Mouse (Mus musculus): ENCODE results near the gene Ip6k3. TPM values are rescaled to one million over a fixed set of nuclear protein-coding genes. Genes with fewer than 3 reads are reported as not detected.

Gene Ip6k3
- total and polyA plus RNA-seq, 3 experiments: 26.3 to 65.7 (median 53.9) TPM

DNA sequence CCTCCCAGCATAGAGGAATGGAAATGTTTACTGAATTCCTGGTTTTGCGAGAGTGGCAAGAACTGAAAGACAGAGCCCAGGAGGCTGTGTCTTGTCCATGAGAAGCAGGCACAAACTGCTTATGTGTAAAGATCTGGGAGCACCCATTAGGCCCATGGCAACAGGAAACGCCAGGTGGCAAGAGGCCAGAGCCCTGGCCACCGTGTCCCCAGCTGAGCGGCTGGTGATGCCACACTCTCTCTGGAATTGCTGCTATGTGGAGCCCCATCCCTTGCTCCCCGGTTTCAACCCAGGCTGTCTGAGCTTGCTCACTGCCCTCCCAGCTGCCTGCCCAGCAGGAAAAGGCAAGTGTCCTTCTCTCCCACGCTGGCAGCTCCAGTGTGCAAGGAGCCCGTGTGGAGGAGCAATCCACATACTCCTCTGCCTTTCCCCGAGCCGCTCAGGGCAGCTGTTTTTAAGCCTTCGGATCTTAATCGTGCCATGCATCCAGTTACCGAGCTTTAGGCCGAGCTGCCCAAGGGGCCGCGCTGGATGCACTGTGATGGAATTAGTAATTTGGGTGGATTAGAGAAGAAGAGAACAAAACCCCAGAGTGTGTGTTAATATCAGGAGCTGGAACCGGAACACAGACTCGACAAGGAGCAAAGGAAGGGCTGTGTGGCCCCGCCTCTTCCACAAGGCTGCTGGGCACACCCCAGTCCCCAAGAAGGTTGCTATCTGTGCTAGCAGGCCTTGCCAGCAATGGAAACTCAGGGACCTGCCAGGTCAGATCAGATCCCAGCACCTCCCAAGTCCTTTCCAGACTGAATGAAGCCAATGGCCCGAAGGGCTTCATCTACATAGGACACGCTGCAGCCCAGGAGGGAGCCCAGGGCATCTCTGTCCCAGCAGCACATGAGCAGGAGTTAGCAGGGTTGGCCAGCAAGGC lies 26.9 kb upstream of the Ip6k3 start:
- H3K4me2 ChIP-seq (ENCODE audit: insufficient read depth, low read depth, poor library complexity, severe bottlenecking): no peak overlapping the region
- H3K4me3 ChIP-seq (replicated peaks in 1 of 3; ENCODE audit: low read depth in 2 of 3, low read length in 2 of 3, poor library complexity in 1 of 3): no peak overlapping the region
- peaks cover 82 to 97% of the 10 kb centered on the region in 2 experiments for H3K36me3 ChIP-seq (replicated peaks in 1 of 2; ENCODE audit: control insufficient read depth in 1 of 2, insufficient read depth in 1 of 2, low read length in 1 of 2)
- no peak overlapping the region for H3K27ac ChIP-seq (ENCODE audit: insufficient read depth, low read depth)
- in situ Hi-C loops (cut with MboI; ENCODE audit: low pct_ligation_motif_present, low pct_unique_long_range_greater_than_20kb, low sequenced_read_pairs): loop anchor here (5.0 kb wide), 1 partner anchor 323 kb away; no protein-coding TSS in a partner anchor
- H3K27me3 ChIP-seq (replicated peaks): no peaks in the 10 kb centered on the region
- dilution Hi-C loops (cut with MboI; ENCODE audit: extremely low pct_ligation_motif_present, extremely low pct_unique_long_range_greater_than_20kb, low sequenced_read_pairs): no loop called here
- H3K4me1 ChIP-seq (ENCODE audit: control insufficient read depth in 1 of 2, insufficient read depth in 2 of 2): peaks cover 5 to 8% of the 10 kb centered on the region in 2 experiments; a peak in 2 of 4 replicates
- no peak overlapping the region for H3K9ac ChIP-seq (ENCODE audit: insufficient read depth, low read depth)
- H3K9me3 ChIP-seq (replicated peaks; ENCODE audit: low read length): peaks cover 5% of the 10 kb centered on the region
- DNase-seq (ENCODE audit: extremely low read depth): no peak
- no peaks in the 10 kb centered on the region for H3K79me2 ChIP-seq (replicated peaks; ENCODE audit: control insufficient read depth, extremely low read depth, insufficient read depth, poor library complexity, severe bottlenecking)
- TF ChIP-seq MAZ (IDR thresholded peaks at IDR 0.05; ENCODE audit: low read depth, low read length) (no peak), ZNF384 (IDR thresholded peaks at IDR 0.05; ENCODE audit: low read depth, low read length) (no peak), KAT2A (IDR thresholded peaks at IDR 0.05; ENCODE audit: insufficient replicate concordance, low read length) (no peak), SIN3A (IDR thresholded peaks at IDR 0.05; ENCODE audit: low read length) (no peak), IRF4 (IDR thresholded peaks at IDR 0.05; ENCODE audit: low read depth, low read length) (no peak), GABPA (IDR thresholded peaks at IDR 0.05; ENCODE audit: insufficient replicate concordance, low read depth, low read length) (no peak), ZC3H11A (IDR thresholded peaks at IDR 0.05; ENCODE audit: low read depth, low read length) (no peak), POLR2A (IDR thresholded peaks at IDR 0.05; ENCODE audit: low read depth, low read length) (no peak), BHLHE40 (IDR thresholded peaks at IDR 0.05; ENCODE audit: low read depth, low read length) (no peak), RCOR1 (conservative IDR thresholded peaks at IDR 0.05; ENCODE audit: low read depth, low read length) (no peak), MAX (IDR thresholded peaks at IDR 0.05; ENCODE audit: low read length) (no peak), UBTF (IDR thresholded peaks at IDR 0.05; ENCODE audit: low read depth, low read length) (no peak), MXI1 (IDR thresholded peaks at IDR 0.05; ENCODE audit: low read depth, low read length) (no peak), USF1 (IDR thresholded peaks at IDR 0.05; ENCODE audit: low read depth, low read length) (no peak), POLR2AphosphoS2 (IDR thresholded peaks at IDR 0.05; ENCODE audit: low read depth, low read length) (no peak), MYC (IDR thresholded peaks at IDR 0.05; ENCODE audit: low read depth, low read length) (no peak), MEF2A (IDR thresholded peaks at IDR 0.05; ENCODE audit: borderline replicate concordance, low read depth, low read length) (no peak), SMC3 (IDR thresholded peaks at IDR 0.05; ENCODE audit: low read depth, low read length) (no peak), TCF12 (IDR thresholded peaks at IDR 0.05; ENCODE audit: low read depth, low read length) (no peak)

DNA sequence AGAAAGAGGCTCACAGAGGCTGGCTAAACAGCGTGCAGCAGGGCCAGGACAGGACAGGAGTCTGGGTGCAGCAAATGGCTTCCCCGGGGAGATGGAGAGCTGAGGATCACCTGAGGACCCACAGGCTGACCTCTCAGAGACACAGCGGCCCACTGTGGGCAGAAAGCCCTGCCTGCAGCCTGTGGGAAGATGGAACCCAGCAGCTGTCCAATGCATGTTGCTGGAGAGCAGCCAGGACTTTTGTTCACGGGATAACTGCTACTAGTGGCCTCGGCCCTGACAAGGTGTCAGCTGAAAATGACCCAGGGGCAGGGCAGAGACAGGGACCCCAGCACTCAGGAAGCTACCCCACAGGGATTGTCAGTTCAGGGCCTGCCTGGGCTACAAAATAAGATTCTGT lies 24.2 kb upstream of the Ip6k3 start:
- no peak overlapping the region for H3K4me3 ChIP-seq (replicated peaks in 1 of 3; ENCODE audit: low read depth in 2 of 3, low read length in 2 of 3, poor library complexity in 1 of 3)
- in situ Hi-C loops (cut with MboI; ENCODE audit: low pct_ligation_motif_present, low pct_unique_long_range_greater_than_20kb, low sequenced_read_pairs): loop anchor here (5.0 kb wide), 1 partner anchor 325 kb away; no protein-coding TSS in a partner anchor
- H3K36me3 ChIP-seq (replicated peaks in 1 of 2; ENCODE audit: control insufficient read depth in 1 of 2, insufficient read depth in 1 of 2, low read length in 1 of 2): peaks cover 59 to 80% of the 10 kb centered on the region in 2 experiments
- no peak overlapping the region for H3K27ac ChIP-seq (ENCODE audit: insufficient read depth, low read depth)
- H3K79me2 ChIP-seq (replicated peaks; ENCODE audit: control insufficient read depth, extremely low read depth, insufficient read depth, poor library complexity, severe bottlenecking): no peaks in the 10 kb centered on the region
- peaks cover 0 to 16% of the 10 kb centered on the region in 2 experiments; a peak in 1 of 4 replicates for H3K4me1 ChIP-seq (ENCODE audit: control insufficient read depth in 1 of 2, insufficient read depth in 2 of 2)
- no peak for TF ChIP-seq ELF1 (IDR thresholded peaks at IDR 0.05; ENCODE audit: low read depth, low read length)
- no peaks in the 10 kb centered on the region for H3K27me3 ChIP-seq (replicated peaks)
- DNase-seq (ENCODE audit: extremely low read depth): no peak
- H3K9me3 ChIP-seq (replicated peaks; ENCODE audit: low read length): no peaks in the 10 kb centered on the region
- dilution Hi-C loops (cut with MboI; ENCODE audit: extremely low pct_ligation_motif_present, extremely low pct_unique_long_range_greater_than_20kb, low sequenced_read_pairs): no loop called here
- no peak overlapping the region for H3K9ac ChIP-seq (ENCODE audit: insufficient read depth, low read depth)
- no peak overlapping the region for H3K4me2 ChIP-seq (ENCODE audit: insufficient read depth, low read depth, poor library complexity, severe bottlenecking)
